Mouse (Mus musculus) stomach, postnatal 0 days (tissue): ENCODE data around the gene Kcna6.

Experiments used
- CTCF ChIP-seq: IDR thresholded peaks from 2 replicates; pipeline ENCODE4 v1.5.1; 2016; ENCODE audit warnings: antibody characterized with exemption, low read depth, mild to moderate bottlenecking, moderate library complexity
- EP300 ChIP-seq: optimal IDR thresholded peaks from 2 replicates; pipeline ENCODE3; 2016; ENCODE audit warnings: antibody characterized with exemption

DNA sequence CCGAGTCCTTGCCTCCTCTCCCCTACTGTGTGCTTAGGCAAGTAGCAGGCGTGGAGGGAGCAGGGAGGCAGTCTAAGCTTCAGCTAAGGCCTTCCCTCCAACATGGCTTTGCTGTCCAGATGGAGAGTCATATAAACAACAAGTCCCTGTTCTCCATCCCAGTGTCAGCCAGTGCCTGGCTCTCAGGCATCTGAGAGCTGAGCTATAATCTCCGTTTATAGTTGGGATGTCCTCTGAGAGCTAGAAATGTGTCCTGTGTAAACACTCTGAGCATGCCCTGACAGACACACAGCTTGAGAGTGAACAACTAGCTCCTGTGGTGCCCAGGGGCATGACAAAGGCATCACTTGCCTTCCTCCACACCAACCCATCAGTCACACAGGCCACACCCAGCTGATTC lies 55.3 kb downstream of the Kcna6 start:
- TF ChIP-seq CTCF (no peak), EP300 (no peak)
